Mouse (Mus musculus): ENCODE results near the gene Macf1.

Gene Macf1

GRCm38 (mm10) chr4:123552689-123553088 lies 131.5 kb downstream of the Macf1 start:
- TF ChIP-seq CTCF (conservative IDR thresholded peaks at IDR 0.05; ENCODE audit: low read length) (no peak), POU5F1 (IDR thresholded peaks at IDR 0.05; ENCODE audit: borderline replicate concordance, low read length) (no peak), NANOG (IDR thresholded peaks at IDR 0.05; ENCODE audit: borderline replicate concordance, low read length) (no peak)
- Histone ChIP-seq H3K9me3 (ENCODE audit: low read length) (no peaks in the 10 kb centered on the region), H3K4me3 (replicated peaks; ENCODE audit: low read length) (no peak overlapping the region), H3K27me3 (ENCODE audit: insufficient read depth, low read length) (no peaks in the 10 kb centered on the region), H3K36me3 (ENCODE audit: insufficient read depth, low read length) (peaks cover 50% of the 10 kb centered on the region), H3K4me1 (replicated peaks; ENCODE audit: low read depth, low read length) (peaks cover 49% of the 10 kb centered on the region)

- Histone ChIP-seq H3K27me3 (ENCODE audit: insufficient read depth, low read length) (no peaks in the 10 kb centered on the region), H3K4me3 (replicated peaks; ENCODE audit: low read length) (no peak overlapping the region), H3K36me3 (ENCODE audit: insufficient read depth, low read length) (peaks cover 50% of the 10 kb centered on the region), H3K9me3 (ENCODE audit: low read length) (no peaks in the 10 kb centered on the region), H3K4me1 (replicated peaks; ENCODE audit: low read depth, low read length) (peaks cover 39% of the 10 kb centered on the region)
- TF ChIP-seq CTCF (conservative IDR thresholded peaks at IDR 0.05; ENCODE audit: low read length), result no peak
- TF ChIP-seq POU5F1 (IDR thresholded peaks at IDR 0.05; ENCODE audit: borderline replicate concordance, low read length), result no peak
- no peak for TF ChIP-seq NANOG (IDR thresholded peaks at IDR 0.05; ENCODE audit: borderline replicate concordance, low read length)
Observed at GRCm38 (mm10) chr4:123548317-123548716, 135.8 kb downstream of the Macf1 start.

- H3K4me3 ChIP-seq (replicated peaks; ENCODE audit: low read length), result no peak overlapping the region
- peaks cover 52% of the 10 kb centered on the region for H3K36me3 ChIP-seq (ENCODE audit: insufficient read depth, low read length)
- H3K27me3 ChIP-seq (ENCODE audit: insufficient read depth, low read length), result no peaks in the 10 kb centered on the region
- TF ChIP-seq NANOG (IDR thresholded peaks at IDR 0.05; ENCODE audit: borderline replicate concordance, low read length) (peak; percentile 58; the same call in 1 of the 2 replicates), POU5F1 (IDR thresholded peaks at IDR 0.05; ENCODE audit: borderline replicate concordance, low read length) (no peak), CTCF (conservative IDR thresholded peaks at IDR 0.05; ENCODE audit: low read length) (no peak)
- H3K4me1 ChIP-seq (replicated peaks; ENCODE audit: low read depth, low read length), result peaks cover 51% of the 10 kb centered on the region
- H3K9me3 ChIP-seq (ENCODE audit: low read length), result no peaks in the 10 kb centered on the region
Observed at GRCm38 (mm10) chr4:123543691-123544090, 140.5 kb downstream of the Macf1 start.

GRCm38 (mm10) chr4:123535271-123535670 lies 148.9 kb downstream of the Macf1 start:
- no peaks in the 10 kb centered on the region for H3K9me3 ChIP-seq (ENCODE audit: low read length)
- H3K4me3 ChIP-seq (replicated peaks; ENCODE audit: low read length), result no peak overlapping the region
- peaks cover 56% of the 10 kb centered on the region for H3K36me3 ChIP-seq (ENCODE audit: insufficient read depth, low read length)
- TF ChIP-seq CTCF (conservative IDR thresholded peaks at IDR 0.05; ENCODE audit: low read length) (peak; percentile 55), POU5F1 (IDR thresholded peaks at IDR 0.05; ENCODE audit: borderline replicate concordance, low read length) (no peak), NANOG (IDR thresholded peaks at IDR 0.05; ENCODE audit: borderline replicate concordance, low read length) (no peak)
- H3K27me3 ChIP-seq (ENCODE audit: insufficient read depth, low read length), result no peaks in the 10 kb centered on the region
- peaks cover 27% of the 10 kb centered on the region for H3K4me1 ChIP-seq (replicated peaks; ENCODE audit: low read depth, low read length)

GRCm38 (mm10) chr4:123532001-123532400 lies 152.2 kb downstream of the Macf1 start:
- Histone ChIP-seq H3K4me1 (replicated peaks; ENCODE audit: low read depth, low read length) (peaks cover 58% of the 10 kb centered on the region), H3K36me3 (ENCODE audit: insufficient read depth, low read length) (peaks cover 31% of the 10 kb centered on the region), H3K27me3 (ENCODE audit: insufficient read depth, low read length) (no peaks in the 10 kb centered on the region), H3K9me3 (ENCODE audit: low read length) (no peaks in the 10 kb centered on the region), H3K4me3 (replicated peaks; ENCODE audit: low read length) (no peak overlapping the region)
- TF ChIP-seq CTCF (conservative IDR thresholded peaks at IDR 0.05; ENCODE audit: low read length) (peak; percentile 41), POU5F1 (IDR thresholded peaks at IDR 0.05; ENCODE audit: borderline replicate concordance, low read length) (no peak), NANOG (IDR thresholded peaks at IDR 0.05; ENCODE audit: borderline replicate concordance, low read length) (no peak)

- Histone ChIP-seq H3K4me3 (replicated peaks; ENCODE audit: low read length) (no peak overlapping the region), H3K9me3 (ENCODE audit: low read length) (no peaks in the 10 kb centered on the region), H3K27me3 (ENCODE audit: insufficient read depth, low read length) (no peaks in the 10 kb centered on the region), H3K36me3 (ENCODE audit: insufficient read depth, low read length) (peaks cover 33% of the 10 kb centered on the region), H3K4me1 (replicated peaks; ENCODE audit: low read depth, low read length) (peaks cover 67% of the 10 kb centered on the region)
- no peak for TF ChIP-seq POU5F1 (IDR thresholded peaks at IDR 0.05; ENCODE audit: borderline replicate concordance, low read length)
- TF ChIP-seq NANOG (IDR thresholded peaks at IDR 0.05; ENCODE audit: borderline replicate concordance, low read length), result no peak
- no peak for TF ChIP-seq CTCF (conservative IDR thresholded peaks at IDR 0.05; ENCODE audit: low read length)
Observed at GRCm38 (mm10) chr4:123530976-123531375, 153.2 kb downstream of the Macf1 start.

- Histone ChIP-seq H3K9me3 (ENCODE audit: low read length) (no peaks in the 10 kb centered on the region), H3K36me3 (ENCODE audit: insufficient read depth, low read length) (peaks cover 33% of the 10 kb centered on the region), H3K4me1 (replicated peaks; ENCODE audit: low read depth, low read length) (peaks cover 63% of the 10 kb centered on the region), H3K4me3 (replicated peaks; ENCODE audit: low read length) (no peak overlapping the region), H3K27me3 (ENCODE audit: insufficient read depth, low read length) (no peaks in the 10 kb centered on the region)
- no peak for TF ChIP-seq POU5F1 (IDR thresholded peaks at IDR 0.05; ENCODE audit: borderline replicate concordance, low read length)
- TF ChIP-seq NANOG (IDR thresholded peaks at IDR 0.05; ENCODE audit: borderline replicate concordance, low read length), result no peak
- peak; percentile 76 for TF ChIP-seq CTCF (conservative IDR thresholded peaks at IDR 0.05; ENCODE audit: low read length)
Observed at GRCm38 (mm10) chr4:123529230-123529629, 154.9 kb downstream of the Macf1 start.

- Histone ChIP-seq H3K9me3 (ENCODE audit: low read length) (no peaks in the 10 kb centered on the region), H3K4me3 (replicated peaks; ENCODE audit: low read length) (no peak overlapping the region; the same call in 1 of the 2 replicates), H3K36me3 (ENCODE audit: insufficient read depth, low read length) (peaks cover 28% of the 10 kb centered on the region), H3K27me3 (ENCODE audit: insufficient read depth, low read length) (no peaks in the 10 kb centered on the region), H3K4me1 (replicated peaks; ENCODE audit: low read depth, low read length) (peaks cover 71% of the 10 kb centered on the region)
- TF ChIP-seq NANOG (IDR thresholded peaks at IDR 0.05; ENCODE audit: borderline replicate concordance, low read length) (no peak), CTCF (conservative IDR thresholded peaks at IDR 0.05; ENCODE audit: low read length) (no peak), POU5F1 (IDR thresholded peaks at IDR 0.05; ENCODE audit: borderline replicate concordance, low read length) (no peak)
Observed at GRCm38 (mm10) chr4:123527607-123528010, 156.6 kb downstream of the Macf1 start.

GRCm38 (mm10) chr4:123526779-123527280 lies 157.3 kb downstream of the Macf1 start:
- Histone ChIP-seq H3K4me3 (replicated peaks; ENCODE audit: low read length) (no peak overlapping the region), H3K9me3 (ENCODE audit: low read length) (no peaks in the 10 kb centered on the region), H3K27me3 (ENCODE audit: insufficient read depth, low read length) (no peaks in the 10 kb centered on the region), H3K36me3 (ENCODE audit: insufficient read depth, low read length) (peaks cover 28% of the 10 kb centered on the region), H3K4me1 (replicated peaks; ENCODE audit: low read depth, low read length) (peaks cover 67% of the 10 kb centered on the region)
- no peak for TF ChIP-seq POU5F1 (IDR thresholded peaks at IDR 0.05; ENCODE audit: borderline replicate concordance, low read length)
- no peak for TF ChIP-seq CTCF (conservative IDR thresholded peaks at IDR 0.05; ENCODE audit: low read length)
- TF ChIP-seq NANOG (IDR thresholded peaks at IDR 0.05; ENCODE audit: borderline replicate concordance, low read length), result no peak

All from E14TG2a.4 (cell line).